Mouse (Mus musculus) forebrain, embryonic 15.5 days (tissue): ENCODE data around the gene Arntl2. TPM values are rescaled to one million over a fixed set of nuclear protein-coding genes. Genes with fewer than 3 reads are reported as not detected.
"Not testable (repeated sequence)": the region's sequence is repeated elsewhere in the genome, so short reads cannot be mapped to it uniquely, and the experiment has no call there.

Experiments used
- ATAC-seq: fragments of 200-750 bp; cut with Nextera tagmentation; replicated peaks from 2 replicates; pipeline ENCODE4 v1.8.0; 2017; ENCODE audit warnings: mild to moderate bottlenecking, moderate TSS enrichment, moderate library complexity
- H3K27ac ChIP-seq: fragments of 300-500 bp; sonication (generic); replicated peaks from 2 replicates; pipeline ENCODE4 v1.5.1; 2015; ENCODE audit warnings: mild to moderate bottlenecking, inconsistent platforms
- H3K27me3 ChIP-seq: fragments of 300-500 bp; sonication (generic); 2 replicates; pipeline ENCODE4 v1.6.1; 2015; ENCODE audit warnings: inconsistent platforms
- H3K36me3 ChIP-seq: fragments of 300-500 bp; sonication (generic); 2 replicates; pipeline ENCODE4 v1.6.1; 2015; ENCODE audit warnings: mild to moderate bottlenecking, inconsistent platforms
- H3K4me1 ChIP-seq: fragments of 300-500 bp; sonication (generic); 2 replicates; pipeline ENCODE4 v1.6.1; 2015; ENCODE audit warnings: inconsistent platforms
- H3K4me2 ChIP-seq: fragments of 300-500 bp; sonication (generic); replicated peaks from 2 replicates; pipeline ENCODE4 v1.6.1; 2015; ENCODE audit warnings: mild to moderate bottlenecking, inconsistent platforms
- H3K4me3 ChIP-seq: fragments of 300-500 bp; sonication (generic); 2 replicates; pipeline ENCODE4 v1.5.1; 2015; ENCODE audit warnings: mild to moderate bottlenecking, inconsistent platforms
- H3K9ac ChIP-seq: fragments of 300-500 bp; sonication (generic); replicated peaks from 2 replicates; pipeline ENCODE4 v1.6.1; 2015; ENCODE audit warnings: mild to moderate bottlenecking, inconsistent platforms
- H3K9me3 ChIP-seq: fragments of 300-500 bp; sonication (generic); 2 replicates; pipeline ENCODE4 v1.6.1; 2016; ENCODE audit warnings: inconsistent platforms
- WGBS: fragments of 180-500 bp; shearing (Covaris S2); methylation state at CpG from one replicate; pipeline ENCODE4 v1.1.7; 2015; ENCODE audit warnings: mixed read lengths; 5-methylcytosine and 5-hydroxymethylcytosine counted together
- polyA plus RNA-seq: library from polyadenylated mRNA; unstranded; fragments of >200 nt; fragmentation: Nextera tagmentation; extraction: Ambion mirVana; gene quantifications from 2 replicates; pipeline ENCODE4 v1.2.1, GENCODE M21; 2015

Gene Arntl2
- polyA plus RNA-seq, 1 experiment from 2014 or later = 2.7 TPM

DNA sequence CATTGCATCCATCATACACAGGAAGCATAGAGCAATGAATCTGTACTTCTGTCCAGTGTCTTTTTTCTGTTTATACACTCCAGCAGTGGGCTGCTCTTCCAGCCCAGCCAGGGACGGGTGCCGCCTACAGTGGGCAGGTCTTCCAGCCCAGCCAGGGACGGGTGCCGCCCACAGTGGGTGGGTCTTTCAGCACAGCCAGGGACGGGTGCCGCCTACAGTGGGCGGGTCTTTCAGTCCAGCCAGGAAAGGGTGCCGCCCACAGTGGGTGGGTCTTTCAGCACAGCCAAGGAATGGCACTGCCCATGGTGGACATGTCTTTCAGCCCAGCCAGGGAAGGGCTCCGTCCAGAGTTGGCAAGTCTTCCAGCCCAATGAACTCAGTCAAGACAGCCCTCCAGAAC is 59.3 kb downstream of the Arntl2 start:
- Histone ChIP-seq H3K27me3 (no peaks in the 10 kb centered on the region), H3K4me1 (no peaks in the 10 kb centered on the region; the same call in 1 of the 2 replicates), H3K4me3 (no peak overlapping the region), H3K36me3 (no peaks in the 10 kb centered on the region), H3K9me3 (no peaks in the 10 kb centered on the region), H3K9ac (no peak overlapping the region), H3K27ac (no peak overlapping the region), H3K4me2 (no peak overlapping the region)
- ATAC-seq = 0 out of 2 replicates have a peak, but pooled peaks have one; percentile 41
- WGBS = 93% methylated on average over 9 of the region's 9 CpGs

DNA sequence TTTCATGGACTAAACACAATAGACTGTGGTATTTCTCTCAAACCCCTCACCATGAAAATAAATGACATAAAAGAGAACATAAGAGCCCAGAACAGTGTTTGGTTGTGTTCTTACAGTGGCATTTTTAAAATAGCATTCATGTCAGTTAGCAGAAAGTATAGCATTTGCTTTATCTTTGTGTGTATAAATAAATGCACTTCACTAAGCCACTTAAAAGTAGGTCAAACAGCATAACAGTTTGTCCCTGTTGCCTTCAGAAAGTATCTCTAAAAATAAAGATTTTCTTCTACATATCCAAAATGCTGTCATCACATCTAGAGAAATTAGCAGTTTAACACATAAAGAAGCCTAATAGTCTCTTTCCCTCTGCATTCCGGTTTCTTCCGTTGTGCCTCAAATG is 61.5 kb downstream of the Arntl2 start:
- H3K27me3 ChIP-seq = no peaks in the 10 kb centered on the region
- 87% methylated on average over 2 of the region's 2 CpGs for WGBS
- no peak for ATAC-seq

DNA sequence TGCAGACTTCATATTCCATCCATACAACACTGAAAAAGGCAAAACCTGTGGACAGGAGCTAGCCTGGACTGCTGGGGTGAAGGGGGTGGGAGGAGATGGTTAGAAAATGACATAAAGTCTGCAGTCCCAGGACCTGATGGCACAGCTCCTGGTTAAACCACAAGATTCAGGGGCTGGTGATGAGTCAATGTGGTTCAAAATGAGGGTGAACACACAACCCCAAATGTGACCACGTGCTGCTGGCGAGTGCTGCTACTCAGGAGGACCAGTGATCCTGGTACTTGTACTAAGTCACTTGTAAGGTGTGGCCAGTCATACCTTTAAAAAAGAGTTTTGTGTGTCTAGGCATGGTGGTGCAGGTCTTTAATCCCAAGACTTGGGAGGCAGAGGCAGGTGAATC is 67.3 kb downstream of the Arntl2 start:
- Histone ChIP-seq H3K27ac (no peak overlapping the region), H3K36me3 (no peaks in the 10 kb centered on the region), H3K9me3 (no peaks in the 10 kb centered on the region), H3K9ac (no peak overlapping the region), H3K4me1 (no peaks in the 10 kb centered on the region), H3K4me3 (no peak overlapping the region), H3K4me2 (no peak overlapping the region), H3K27me3 (no peaks in the 10 kb centered on the region)
- WGBS = 89% methylated on average over 2 of the region's 2 CpGs
- ATAC-seq = no peak

More for the DNA sequence above, 61.5 kb downstream of the Arntl2 start:
- H3K4me1 ChIP-seq = no peaks in the 10 kb centered on the region; the same call in 1 of the 2 replicates
- H3K9me3 ChIP-seq = no peaks in the 10 kb centered on the region
- H3K4me3 ChIP-seq = no peak overlapping the region
- no peak overlapping the region for H3K27ac ChIP-seq
- H3K36me3 ChIP-seq = no peaks in the 10 kb centered on the region
- H3K9ac ChIP-seq = no peak overlapping the region
- H3K4me2 ChIP-seq = no peak overlapping the region

DNA sequence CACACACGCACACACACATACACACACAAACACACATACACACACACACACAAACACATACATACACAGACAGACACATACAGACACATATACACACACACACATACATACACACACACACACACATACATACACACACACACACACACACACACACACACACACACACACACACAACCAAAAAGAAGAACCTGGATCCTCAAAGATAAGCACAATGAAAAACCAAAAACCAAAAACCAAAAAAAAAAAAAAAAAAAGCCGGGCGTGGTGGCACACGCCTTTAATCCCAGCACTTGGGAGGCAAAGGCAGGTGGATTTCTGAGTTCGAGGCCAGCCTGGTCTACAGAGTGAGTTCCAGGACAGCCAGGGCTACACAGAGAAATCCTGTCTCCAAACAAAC is 68.5 kb downstream of the Arntl2 start:
- H3K4me1 ChIP-seq, H3K27ac ChIP-seq, H3K4me3 ChIP-seq, H3K27me3 ChIP-seq, H3K9me3 ChIP-seq, H3K36me3 ChIP-seq, H3K9ac ChIP-seq, ATAC-seq, H3K4me2 ChIP-seq: not testable (repeated sequence)
- WGBS = 91% methylated on average over 3 of the region's 5 CpGs

DNA sequence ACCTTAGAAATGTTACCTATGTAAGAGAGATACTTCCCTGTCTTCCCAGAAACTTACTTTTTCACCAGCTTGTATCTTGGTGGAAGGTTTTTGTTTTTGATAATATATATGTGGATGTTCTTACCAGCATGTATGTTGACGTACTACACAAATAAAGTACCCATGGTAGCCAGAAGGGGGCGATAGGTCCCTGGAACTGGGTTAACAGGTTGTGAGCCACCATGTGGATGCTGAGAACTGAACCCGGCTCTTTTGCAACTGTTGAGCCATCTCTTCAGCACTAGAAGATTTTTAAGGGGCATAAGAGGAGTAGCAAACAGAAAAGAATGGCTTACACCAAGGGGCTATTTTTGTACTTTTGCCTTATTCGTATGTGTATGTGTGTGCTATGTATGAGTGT is 69.8 kb downstream of the Arntl2 start:
- H3K27me3 ChIP-seq = no peaks in the 10 kb centered on the region
- no peak overlapping the region for H3K27ac ChIP-seq
- H3K36me3 ChIP-seq = no peaks in the 10 kb centered on the region
- WGBS = 84% methylated on average over 4 of the region's 4 CpGs
- no peak overlapping the region for H3K4me2 ChIP-seq
- no peaks in the 10 kb centered on the region for H3K4me1 ChIP-seq
- no peak for ATAC-seq
- H3K9me3 ChIP-seq = no peaks in the 10 kb centered on the region
- no peak overlapping the region for H3K4me3 ChIP-seq
- H3K9ac ChIP-seq = no peak overlapping the region

DNA sequence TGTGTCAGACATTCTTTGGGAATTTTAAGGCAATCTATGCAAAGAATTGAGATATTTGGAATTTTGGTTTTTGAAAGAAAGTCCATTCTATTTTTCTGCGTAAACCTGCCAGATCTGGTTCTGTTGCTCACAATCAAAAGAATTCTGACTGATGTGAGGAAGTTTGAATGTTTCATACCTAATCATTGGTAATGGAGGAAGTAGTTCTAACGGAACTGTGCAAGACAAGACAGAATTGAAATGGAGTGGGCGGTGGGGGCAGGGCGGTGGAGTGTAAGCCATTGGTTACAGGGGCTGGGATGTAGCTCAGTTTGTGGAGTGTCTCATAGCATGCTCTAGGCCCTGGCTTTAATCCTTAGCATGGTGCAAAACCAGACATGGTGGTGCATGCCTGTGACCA is 76.1 kb downstream of the Arntl2 start:
- no peak overlapping the region for H3K4me2 ChIP-seq
- no peak for ATAC-seq
- 92% methylated on average over 4 of the region's 4 CpGs for WGBS
- no peaks in the 10 kb centered on the region for H3K36me3 ChIP-seq
- no peak overlapping the region for H3K9ac ChIP-seq
- H3K27ac ChIP-seq = no peak overlapping the region
- no peak overlapping the region for H3K4me3 ChIP-seq
- no peaks in the 10 kb centered on the region for H3K4me1 ChIP-seq
- no peaks in the 10 kb centered on the region for H3K27me3 ChIP-seq
- H3K9me3 ChIP-seq = peaks cover 4% of the 10 kb centered on the region; the same call in 1 of the 2 replicates

DNA sequence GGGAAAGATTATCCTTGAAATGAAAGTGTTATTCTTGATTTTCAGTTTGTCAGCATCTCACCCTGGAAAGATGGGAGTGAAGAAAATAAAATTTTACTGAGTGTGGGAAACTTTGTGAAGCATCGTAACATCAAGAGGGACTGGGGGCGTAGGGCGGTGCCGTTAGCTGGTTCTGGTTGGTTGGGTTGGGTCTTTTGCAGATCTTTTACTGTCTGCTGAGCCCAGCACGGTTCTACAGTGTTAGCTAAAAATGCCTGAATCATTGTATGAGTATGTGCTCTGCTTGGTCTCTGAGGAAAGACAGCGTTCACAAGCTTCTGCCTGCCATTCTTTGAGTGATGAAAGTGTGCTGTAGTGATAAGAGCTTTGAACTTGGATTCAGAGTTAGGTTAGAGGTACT is 78.6 kb downstream of the Arntl2 start:
- no peak for ATAC-seq
- Histone ChIP-seq H3K27me3 (no peaks in the 10 kb centered on the region), H3K4me2 (no peak overlapping the region), H3K4me3 (no peak overlapping the region), H3K9ac (no peak overlapping the region), H3K36me3 (no peaks in the 10 kb centered on the region), H3K27ac (no peak overlapping the region), H3K9me3 (peaks cover 8% of the 10 kb centered on the region; the same call in 1 of the 2 replicates), H3K4me1 (no peaks in the 10 kb centered on the region)
- 75% methylated on average over 6 of the region's 6 CpGs for WGBS

DNA sequence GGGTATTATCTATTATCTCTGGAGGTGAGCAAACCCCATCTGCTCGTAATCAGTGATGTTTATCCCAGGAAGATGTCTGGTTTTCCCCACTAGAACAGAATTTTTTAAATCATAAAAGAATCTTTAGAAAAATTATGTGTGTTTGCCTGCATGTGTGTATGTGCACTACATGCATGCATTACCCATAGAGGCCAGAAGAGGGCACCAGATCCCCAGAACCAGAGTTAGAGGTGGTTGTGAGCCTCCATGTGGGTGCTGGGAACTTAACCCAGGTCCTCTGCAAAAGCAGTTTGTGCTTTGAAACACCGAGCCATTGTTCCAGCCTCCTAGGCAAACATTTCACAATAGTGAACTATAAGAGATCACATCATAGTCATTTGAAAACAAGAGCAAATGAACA is 81.0 kb downstream of the Arntl2 start:
- Histone ChIP-seq H3K27me3 (no peaks in the 10 kb centered on the region), H3K27ac (no peak overlapping the region), H3K4me1 (0 out of 2 replicates have a peak, but pooled peaks cover 2% of the 10 kb centered on the region), H3K4me2 (no peak overlapping the region), H3K4me3 (no peak overlapping the region), H3K36me3 (no peaks in the 10 kb centered on the region), H3K9me3 (peaks cover 8% of the 10 kb centered on the region; the same call in 1 of the 2 replicates), H3K9ac (no peak overlapping the region)
- 91% methylated on average over 2 of the region's 2 CpGs for WGBS
- ATAC-seq = no peak

DNA sequence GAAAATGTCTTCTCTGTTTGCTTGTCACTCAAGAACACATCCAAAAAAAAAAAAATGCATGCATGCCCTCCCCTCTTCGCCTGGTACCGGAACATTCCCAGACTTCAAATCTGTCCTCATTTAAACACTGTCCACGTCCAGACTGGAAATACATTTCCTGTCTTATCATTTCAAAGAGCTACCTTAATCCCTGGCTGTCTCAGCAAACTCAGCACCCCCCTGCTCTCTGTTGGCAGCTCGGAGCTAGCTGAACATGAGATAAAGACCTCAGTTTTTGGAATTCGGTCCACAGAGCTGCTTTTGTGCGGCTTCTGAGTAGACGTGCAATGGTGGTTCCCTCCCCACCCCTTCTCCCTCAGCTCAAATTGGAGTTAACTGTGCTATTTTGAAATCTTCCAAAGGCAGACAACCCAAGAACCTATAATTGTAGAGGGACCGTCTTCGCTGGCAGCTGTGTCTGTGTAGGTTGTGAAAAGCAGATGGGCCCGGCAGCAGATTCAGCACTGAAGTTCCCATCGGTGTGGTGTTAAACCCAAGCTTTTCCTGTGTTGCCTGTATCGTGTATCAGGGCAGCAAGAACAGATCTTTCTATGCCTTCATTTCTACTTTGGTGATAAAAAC is 81.7 kb downstream of the Arntl2 start:
- no peak overlapping the region for H3K27ac ChIP-seq
- H3K4me3 ChIP-seq = no peak overlapping the region
- H3K4me1 ChIP-seq = 0 out of 2 replicates have a peak, but pooled peaks cover 2% of the 10 kb centered on the region
- H3K36me3 ChIP-seq = no peaks in the 10 kb centered on the region
- H3K9ac ChIP-seq = no peak overlapping the region
- H3K9me3 ChIP-seq = peaks cover 8% of the 10 kb centered on the region; the same call in 1 of the 2 replicates
- no peaks in the 10 kb centered on the region for H3K27me3 ChIP-seq
- no peak overlapping the region for H3K4me2 ChIP-seq
- 84% methylated on average over 12 of the region's 12 CpGs for WGBS
- ATAC-seq = no peak

DNA sequence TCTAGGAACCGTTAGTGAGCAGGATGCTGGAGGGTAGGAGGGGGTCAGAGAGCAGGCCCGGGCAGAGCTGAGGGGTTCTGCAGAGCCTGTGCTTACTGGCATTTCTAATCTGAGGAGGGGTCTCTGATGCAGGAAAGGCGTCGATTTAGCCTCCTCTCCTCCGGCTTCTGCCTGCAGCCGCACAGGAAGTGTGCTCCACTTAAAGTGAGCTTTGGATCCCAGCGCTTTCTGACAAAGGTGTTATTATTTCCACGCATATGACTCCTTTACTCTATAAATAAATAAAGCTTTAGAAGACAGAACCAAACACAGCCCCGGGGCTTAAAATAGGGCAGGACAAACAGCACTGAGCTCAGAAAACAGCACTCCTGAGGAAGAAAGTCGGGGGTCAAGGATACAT is 83.1 kb downstream of the Arntl2 start:
- WGBS = 13% methylated on average over 10 of the region's 10 CpGs
- Histone ChIP-seq H3K4me2 (no peak overlapping the region), H3K9me3 (peaks cover 8% of the 10 kb centered on the region; the same call in 1 of the 2 replicates), H3K36me3 (no peaks in the 10 kb centered on the region), H3K27ac (no peak overlapping the region), H3K4me1 (0 out of 2 replicates have a peak, but pooled peaks cover 2% of the 10 kb centered on the region), H3K4me3 (no peak overlapping the region), H3K27me3 (no peaks in the 10 kb centered on the region), H3K9ac (no peak overlapping the region)
- no peak for ATAC-seq

DNA sequence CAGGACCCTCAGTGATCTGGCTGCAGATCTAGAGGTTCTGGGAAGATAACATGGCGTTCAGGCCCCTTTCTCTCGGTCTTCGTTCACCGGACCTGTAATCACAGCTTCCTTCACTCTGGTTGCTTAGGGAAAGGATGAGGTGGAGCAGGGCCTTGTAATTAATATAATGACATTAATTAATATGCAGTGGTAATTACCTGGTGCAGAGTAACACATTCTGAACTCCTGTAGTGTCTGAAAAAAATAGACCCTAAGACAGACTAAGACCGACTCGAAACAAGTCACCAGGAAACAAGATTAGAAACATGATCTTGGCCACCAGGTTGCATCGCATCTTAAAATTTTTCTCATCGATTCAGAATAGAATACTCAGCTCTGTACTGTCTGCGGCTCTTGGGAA is 84.0 kb downstream of the Arntl2 start:
- 61% methylated on average over 9 of the region's 9 CpGs for WGBS

DNA sequence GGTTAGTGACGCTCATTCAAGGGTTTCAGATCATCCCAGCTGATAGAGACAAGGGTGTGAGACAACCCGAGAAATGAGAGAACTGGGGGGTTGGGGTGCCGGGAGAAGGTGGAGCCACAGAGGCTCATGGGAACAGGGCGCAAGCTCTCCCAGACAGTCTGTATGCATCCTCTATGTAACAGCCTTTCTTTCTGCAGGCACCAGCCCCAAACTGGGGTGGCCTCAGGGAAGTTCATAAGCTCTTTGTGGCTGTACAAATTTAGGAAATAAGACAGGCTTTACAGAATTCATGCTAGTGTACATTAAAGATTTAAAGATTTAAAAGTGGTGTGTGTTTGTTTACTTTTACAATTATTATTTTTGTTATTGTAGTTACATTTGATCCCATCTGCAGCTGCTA is 84.4 kb downstream of the Arntl2 start:
- no peak for ATAC-seq
- Histone ChIP-seq H3K27ac (no peak overlapping the region), H3K4me2 (no peak overlapping the region), H3K27me3 (no peaks in the 10 kb centered on the region), H3K4me3 (no peak overlapping the region), H3K9ac (no peak overlapping the region), H3K36me3 (no peaks in the 10 kb centered on the region), H3K4me1 (0 out of 2 replicates have a peak, but pooled peaks cover 2% of the 10 kb centered on the region), H3K9me3 (peaks cover 8% of the 10 kb centered on the region; the same call in 1 of the 2 replicates)
- 65% methylated on average over 4 of the region's 4 CpGs for WGBS

More for the DNA sequence above, 84.0 kb downstream of the Arntl2 start:
- Histone ChIP-seq H3K4me3 (no peak overlapping the region), H3K27ac (no peak overlapping the region), H3K9me3 (peaks cover 8% of the 10 kb centered on the region; the same call in 1 of the 2 replicates), H3K36me3 (no peaks in the 10 kb centered on the region), H3K27me3 (no peaks in the 10 kb centered on the region), H3K4me1 (0 out of 2 replicates have a peak, but pooled peaks cover 2% of the 10 kb centered on the region), H3K4me2 (no peak overlapping the region), H3K9ac (no peak overlapping the region)
- ATAC-seq = no peak
